ENCODE assay signal across 29 mouse cellular contexts in genomic region chr4:124622566-124622965, GRCm38 (mm10). TPM values are rescaled to one million over a fixed set of nuclear protein-coding genes. Genes with fewer than 3 reads are reported as not detected.
DNase-seq lines count a peak whose midpoint lies in the region; ATAC-seq lines count a peak whose summit lies in the region.
"Had no signal": no experiment of that assay in that cellular context is flagged by ENCODE, and none has a peak within 500 bp of the region (broad histone marks: within the 10 kb centered on the region; RNA-seq: fewer than 3 reads in every experiment).

No protein-coding gene starts in this region.

- ATAC-seq in megakaryocyte progenitor cell, adult 5-6 weeks (replicated peaks; ENCODE audit: poor library complexity), result no peak
- ATAC-seq: CD4-positive, CD25-positive, alpha-beta regulatory T cell, adult 4 months; forebrain, embryonic 16.5 days; hindbrain, embryonic 16.5 days; intestine, embryonic 15.5 days had no signal

- peak; percentile 58 for DNase-seq in adrenal gland, adult 2 months
- peak; percentile 8 for DNase-seq in adrenal gland, adult 8-10 months
- DNase-seq in adrenal gland, postnatal 25 days, result peak; percentile 21
- DNase-seq in urinary bladder, adult 2 months (ENCODE audit: low spot score), result no peak
- DNase-seq in thymus, postnatal 10 days (ENCODE audit: low spot score in 2 of 2), result no peak
- DNase-seq: cerebellum, adult 18-20 months; cerebellum, adult 9-11 months; cerebellum, postnatal 36 days; embryo, embryonic 11 days; gastrocnemius, postnatal 10 days; gastrocnemius, postnatal 36 days; heart, adult 2 months; heart, postnatal 10 days; heart, postnatal 36 days; kidney, adult 11 months had no signal

RNA-seq across cellular contexts. Expression of gene 3100002H09Rik, which starts 12.0 kb away (rescaled TPM):
- total RNA-seq in adrenal gland, adult 2 months (2021), result not detected
- not detected in 2 replicates for polyA plus RNA-seq in adrenal gland, adult 2 months (2012; rRNA removed)
- not detected for total RNA-seq in adrenal gland, adult 8-10 months (2022)
- total RNA-seq in adrenal gland, postnatal 25 days (2021), result not detected in 2 replicates
- not detected in 2 replicates for polyA plus RNA-seq in urinary bladder, adult 2 months (2012; rRNA removed)
- total RNA-seq in megakaryocyte progenitor cell, adult 5-6 weeks (2015), result not detected in 2 replicates
- not detected in 2 replicates for total RNA-seq in megakaryocyte progenitor cell, adult 5-6 weeks (2017)
- total RNA-seq: gastrocnemius, adult 18-20 months; gastrocnemius, postnatal 10 days; gastrocnemius, postnatal 36 days; granulocyte monocyte progenitor cell, adult 5-6 weeks; heart, adult 2 months; heart, postnatal 10 days; heart, postnatal 36 days; MEL had no signal
- polyA plus RNA-seq: C2C12; CD4-positive, CD25-positive, alpha-beta regulatory T cell, adult 4 months; embryonic facial prominence, embryonic 13.5 days; erythroblast, embryonic 14.5 days; heart, adult 2 months; heart, embryonic 12.5 days; hindbrain, embryonic 10.5 days; hindbrain, embryonic 13.5 days; intestine, embryonic 15.5 days had no signal

RNA-seq across cellular contexts. Expression of gene Pou3f1, which starts 34.0 kb away (rescaled TPM):
- under 1 TPM in 1 of 2 experiments, not detected in 1; 0.10 TPM for total RNA-seq in adrenal gland, adult 2 months (2021)
- 0.15 and 0.26 TPM in 2 replicates for polyA plus RNA-seq in adrenal gland, adult 2 months (2012; rRNA removed)
- under 1 TPM; 0.06 to 0.15 (median 0.11) TPM for total RNA-seq in adrenal gland, adult 8-10 months (2022)
- not detected in 2 replicates for total RNA-seq in adrenal gland, postnatal 25 days (2021)
- polyA plus RNA-seq in urinary bladder, adult 2 months (2012; rRNA removed), result 0.14 and 0.18 TPM in 2 replicates
- total RNA-seq in megakaryocyte progenitor cell, adult 5-6 weeks (2015), result 0.05 TPM in 1 of 2 replicates, not detected in the other
- not detected in 2 replicates for total RNA-seq in megakaryocyte progenitor cell, adult 5-6 weeks (2017)
- total RNA-seq: granulocyte monocyte progenitor cell, adult 5-6 weeks; MEL had no signal
- polyA plus RNA-seq: CD4-positive, CD25-positive, alpha-beta regulatory T cell, adult 4 months had no signal

Comparison
In these comparisons a context has a peak if more than half of its experiments do, and no peak if none do; other contexts are left out.
1. DNase-seq: peak in adrenal gland, adult 2 months (single experiment), adrenal gland, adult 8-10 months (single experiment) and adrenal gland, postnatal 25 days (single experiment); none in urinary bladder, adult 2 months (single experiment) and thymus, postnatal 10 days (0 of 2).